Mouse (Mus musculus): ENCODE data around the gene Mgat5. TPM values are rescaled to one million over a fixed set of nuclear protein-coding genes. Genes with fewer than 3 reads are reported as not detected.

Gene Mgat5
- polyA plus RNA-seq, 1 experiment = 2.4 TPM

DNA sequence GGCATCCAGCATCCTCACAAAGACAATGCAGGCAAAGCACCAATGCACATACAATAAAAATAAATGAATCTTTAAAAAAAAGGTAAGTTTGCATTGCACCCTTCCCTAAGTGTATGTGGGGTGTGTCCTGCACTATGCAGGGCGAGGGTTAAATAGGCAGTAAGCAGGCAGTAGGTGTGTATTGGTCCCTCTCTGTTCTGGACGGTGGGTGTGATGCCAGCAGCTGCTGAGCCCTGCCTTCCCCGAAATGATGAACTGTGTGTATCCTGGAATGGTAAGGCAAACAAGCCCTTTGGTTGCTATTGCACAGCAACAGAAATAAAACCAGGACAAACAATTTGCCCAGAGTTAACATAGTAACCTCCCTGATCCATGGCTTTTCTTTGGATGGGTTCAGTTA lies 150.2 kb downstream of the Mgat5 start:
- no peak for TF ChIP-seq FLI1 (IDR thresholded peaks at IDR 0.05; ENCODE audit: low read length)
- TF ChIP-seq GATA1 (IDR thresholded peaks at IDR 0.05; ENCODE audit: borderline replicate concordance, low read length) = no peak

DNA sequence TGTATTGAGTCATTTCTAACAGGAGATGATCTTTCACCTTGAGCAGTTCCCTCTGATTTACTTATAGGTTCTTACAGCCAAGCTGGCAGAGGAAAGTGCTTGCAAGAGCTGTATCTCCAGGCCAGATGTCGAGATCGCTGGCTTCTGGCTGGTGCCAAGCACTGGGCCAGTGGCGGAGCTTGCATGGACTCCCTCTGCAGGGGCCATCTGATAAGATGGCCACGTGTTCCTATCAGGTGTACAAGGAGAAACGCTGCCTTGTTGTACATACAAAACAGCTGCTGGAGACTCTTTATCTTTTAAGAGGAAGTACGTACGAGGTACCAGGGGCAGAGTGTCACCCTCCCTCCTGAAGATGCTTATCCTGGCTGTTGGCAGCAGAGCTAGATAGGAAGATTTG lies 158.8 kb downstream of the Mgat5 start:
- no peaks in the 10 kb centered on the region for H3K27me3 ChIP-seq (replicated peaks)
- 0 out of 2 replicates have a peak, but pooled peaks cover 4% of the 10 kb centered on the region for H3K9me3 ChIP-seq
- H3K4me3 ChIP-seq (replicated peaks) = no peak overlapping the region
- peaks cover 38% of the 10 kb centered on the region for H3K4me1 ChIP-seq
- peaks cover 73% of the 10 kb centered on the region for H3K36me3 ChIP-seq (replicated peaks; ENCODE audit: low read length)
- TF ChIP-seq GATA1 (IDR thresholded peaks at IDR 0.05; ENCODE audit: borderline replicate concordance, low read length) (no peak), FLI1 (IDR thresholded peaks at IDR 0.05; ENCODE audit: low read length) (no peak)

More for the DNA sequence above, 150.2 kb downstream of the Mgat5 start:
- Histone ChIP-seq H3K4me3 (replicated peaks) (no peak overlapping the region), H3K9me3 (no peaks in the 10 kb centered on the region), H3K36me3 (replicated peaks; ENCODE audit: low read length) (peaks cover 29% of the 10 kb centered on the region), H3K27me3 (replicated peaks) (no peaks in the 10 kb centered on the region), H3K4me1 (peaks cover 66% of the 10 kb centered on the region)

DNA sequence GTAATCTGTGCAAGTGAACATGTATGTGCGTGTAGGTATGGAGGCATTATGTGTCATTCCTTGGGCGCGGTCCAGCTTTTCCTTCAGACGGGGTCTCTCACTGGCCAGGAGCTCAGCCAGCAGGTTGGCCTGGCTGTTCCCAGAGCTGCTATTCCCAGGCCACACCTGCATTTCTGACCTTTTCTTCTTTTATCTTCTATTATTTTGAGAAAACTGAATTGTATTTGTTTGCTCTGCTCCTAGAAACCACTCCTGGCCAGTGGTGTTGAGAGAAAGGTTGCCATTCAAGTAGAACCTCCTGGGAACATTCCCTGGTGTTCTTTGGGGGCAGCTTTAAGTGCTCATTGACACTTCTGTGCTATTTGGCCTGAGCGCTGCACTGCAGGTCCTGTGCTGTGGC lies 160.9 kb downstream of the Mgat5 start:
- H3K4me1 ChIP-seq = peaks cover 36% of the 10 kb centered on the region
- H3K9me3 ChIP-seq = 0 out of 2 replicates have a peak, but pooled peaks cover 4% of the 10 kb centered on the region
- H3K36me3 ChIP-seq (replicated peaks; ENCODE audit: low read length) = peaks cover 89% of the 10 kb centered on the region
- H3K4me3 ChIP-seq (replicated peaks) = no peak overlapping the region
- H3K27me3 ChIP-seq (replicated peaks) = no peaks in the 10 kb centered on the region
- TF ChIP-seq GATA1 (IDR thresholded peaks at IDR 0.05; ENCODE audit: borderline replicate concordance, low read length) (no peak), FLI1 (IDR thresholded peaks at IDR 0.05; ENCODE audit: low read length) (no peak)

DNA sequence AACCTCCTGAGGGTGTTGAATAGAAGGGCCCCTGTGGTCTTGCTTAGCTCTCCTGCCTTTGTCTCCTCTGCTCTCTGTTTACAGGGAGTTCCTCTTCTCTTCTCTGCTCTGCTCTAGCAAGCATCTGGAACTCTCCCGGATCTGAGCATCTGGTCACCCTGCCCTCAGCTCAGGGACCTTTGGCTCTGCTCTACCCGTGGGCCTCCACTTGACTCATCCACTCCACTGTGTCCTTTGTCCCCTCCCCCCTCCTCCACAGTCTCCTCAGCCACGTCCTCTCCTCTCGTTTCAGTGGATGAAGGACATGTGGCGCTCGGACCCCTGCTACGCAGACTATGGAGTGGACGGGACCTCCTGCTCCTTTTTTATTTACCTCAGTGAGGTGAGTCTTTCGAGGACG lies 161.3 kb downstream of the Mgat5 start:
- TF ChIP-seq FLI1 (IDR thresholded peaks at IDR 0.05; ENCODE audit: low read length) = no peak
- no peak for TF ChIP-seq GATA1 (IDR thresholded peaks at IDR 0.05; ENCODE audit: borderline replicate concordance, low read length)
- H3K27me3 ChIP-seq (replicated peaks) = no peaks in the 10 kb centered on the region
- 0 out of 2 replicates have a peak, but pooled peaks cover 4% of the 10 kb centered on the region for H3K9me3 ChIP-seq
- H3K4me1 ChIP-seq = peaks cover 36% of the 10 kb centered on the region
- no peak overlapping the region for H3K4me3 ChIP-seq (replicated peaks)
- H3K36me3 ChIP-seq (replicated peaks; ENCODE audit: low read length) = peaks cover 89% of the 10 kb centered on the region

DNA sequence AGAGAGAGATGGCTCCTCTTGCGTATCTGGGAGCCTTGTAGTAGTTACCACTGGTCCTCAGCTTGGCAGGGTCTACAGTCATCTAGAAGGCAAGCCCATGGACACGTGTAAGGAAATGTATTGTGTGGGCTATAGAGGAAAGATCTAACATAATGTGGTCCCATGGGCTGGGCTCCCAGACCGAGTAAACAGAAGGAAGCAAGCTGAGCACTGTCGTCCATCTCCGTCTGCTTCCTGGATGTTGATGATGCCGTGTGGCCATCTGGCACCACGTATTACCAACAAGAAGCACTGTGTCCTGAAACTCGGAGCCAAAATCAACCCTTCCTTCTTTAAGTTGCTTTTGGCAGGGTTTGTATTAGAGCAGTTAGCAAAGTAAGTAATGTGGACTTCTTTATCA lies 163.7 kb downstream of the Mgat5 start:
- no peak overlapping the region for H3K4me3 ChIP-seq (replicated peaks)
- TF ChIP-seq GATA1 (IDR thresholded peaks at IDR 0.05; ENCODE audit: borderline replicate concordance, low read length) = no peak
- no peak for TF ChIP-seq FLI1 (IDR thresholded peaks at IDR 0.05; ENCODE audit: low read length)
- H3K9me3 ChIP-seq = 0 out of 2 replicates have a peak, but pooled peaks cover 4% of the 10 kb centered on the region
- no peaks in the 10 kb centered on the region for H3K27me3 ChIP-seq (replicated peaks)
- peaks cover 29% of the 10 kb centered on the region for H3K4me1 ChIP-seq
- peaks cover 97% of the 10 kb centered on the region for H3K36me3 ChIP-seq (replicated peaks; ENCODE audit: low read length)

DNA sequence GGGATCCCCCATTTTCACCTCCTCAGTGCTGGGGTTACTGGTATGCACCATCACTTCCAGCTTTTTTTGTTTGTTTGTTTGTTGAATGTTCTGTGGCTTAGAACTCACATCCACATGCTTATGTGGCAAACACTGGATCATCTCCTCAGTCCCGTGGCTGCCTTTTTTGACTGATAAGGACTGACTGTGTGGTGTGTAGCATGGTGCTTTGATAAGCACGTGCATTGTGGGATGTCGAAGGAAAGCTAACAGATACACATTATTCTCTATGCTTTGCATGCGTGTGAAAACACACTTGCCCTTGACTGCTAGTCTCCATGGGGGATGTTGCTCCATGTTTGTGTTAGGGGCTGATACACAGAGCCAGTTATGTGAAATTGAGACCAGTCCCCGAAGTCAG lies 164.7 kb downstream of the Mgat5 start:
- Histone ChIP-seq H3K36me3 (replicated peaks; ENCODE audit: low read length) (peaks cover 96% of the 10 kb centered on the region), H3K9me3 (0 out of 2 replicates have a peak, but pooled peaks cover under 1% of the 10 kb centered on the region), H3K4me3 (replicated peaks) (no peak overlapping the region), H3K4me1 (peaks cover 25% of the 10 kb centered on the region), H3K27me3 (replicated peaks) (no peaks in the 10 kb centered on the region)
- TF ChIP-seq GATA1 (IDR thresholded peaks at IDR 0.05; ENCODE audit: borderline replicate concordance, low read length) (no peak), FLI1 (IDR thresholded peaks at IDR 0.05; ENCODE audit: low read length) (no peak)

DNA sequence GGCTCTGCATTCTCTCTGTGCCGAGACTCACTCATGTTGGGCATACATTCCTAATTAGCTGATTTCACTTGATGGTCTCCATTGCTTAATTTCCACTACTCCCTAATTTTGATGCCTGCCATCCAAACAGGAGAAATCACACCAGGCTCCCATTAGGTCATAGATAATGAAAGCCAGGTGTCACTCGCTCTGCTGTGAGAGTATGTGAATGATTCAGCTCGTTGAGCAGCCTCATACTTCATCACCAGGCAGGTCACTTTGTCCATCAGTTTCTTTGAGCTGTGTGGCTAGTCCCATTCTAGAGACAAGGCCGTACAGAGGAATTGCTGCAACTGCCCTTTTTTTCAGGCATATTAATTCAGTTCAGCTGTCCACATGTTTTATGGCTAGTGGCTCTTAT lies 167.3 kb downstream of the Mgat5 start:
- no peaks in the 10 kb centered on the region for H3K27me3 ChIP-seq (replicated peaks)
- TF ChIP-seq GATA1 (IDR thresholded peaks at IDR 0.05; ENCODE audit: borderline replicate concordance, low read length) (no peak), FLI1 (IDR thresholded peaks at IDR 0.05; ENCODE audit: low read length) (no peak)
- no peak overlapping the region for H3K4me3 ChIP-seq (replicated peaks)
- peaks cover 94% of the 10 kb centered on the region for H3K36me3 ChIP-seq (replicated peaks; ENCODE audit: low read length)
- H3K4me1 ChIP-seq = peaks cover 25% of the 10 kb centered on the region
- H3K9me3 ChIP-seq = no peaks in the 10 kb centered on the region

DNA sequence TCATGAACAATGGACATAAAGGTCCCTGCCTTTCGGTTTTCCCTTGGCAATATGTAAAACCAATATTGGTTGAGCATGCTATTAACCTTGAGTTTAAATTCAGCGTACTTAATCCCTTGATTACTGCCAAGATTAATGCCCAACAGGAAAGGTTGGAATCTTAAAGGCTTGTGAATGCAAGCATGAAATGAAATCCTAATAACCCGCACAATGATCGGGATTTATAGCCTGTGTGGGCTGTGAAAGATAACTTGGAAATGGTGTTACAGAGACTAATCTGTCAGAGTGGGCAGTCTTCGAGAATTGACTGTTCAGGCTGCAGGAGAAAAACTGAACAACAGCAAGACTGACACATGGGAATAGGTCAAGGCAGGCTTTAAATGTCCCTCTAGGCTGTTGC lies 168.7 kb downstream of the Mgat5 start:
- H3K27me3 ChIP-seq (replicated peaks) = no peaks in the 10 kb centered on the region
- H3K4me1 ChIP-seq = peaks cover 18% of the 10 kb centered on the region
- peaks cover 92% of the 10 kb centered on the region for H3K36me3 ChIP-seq (replicated peaks; ENCODE audit: low read length)
- no peaks in the 10 kb centered on the region for H3K9me3 ChIP-seq
- TF ChIP-seq GATA1 (IDR thresholded peaks at IDR 0.05; ENCODE audit: borderline replicate concordance, low read length) (no peak), FLI1 (IDR thresholded peaks at IDR 0.05; ENCODE audit: low read length) (no peak)
- H3K4me3 ChIP-seq (replicated peaks) = no peak overlapping the region

DNA sequence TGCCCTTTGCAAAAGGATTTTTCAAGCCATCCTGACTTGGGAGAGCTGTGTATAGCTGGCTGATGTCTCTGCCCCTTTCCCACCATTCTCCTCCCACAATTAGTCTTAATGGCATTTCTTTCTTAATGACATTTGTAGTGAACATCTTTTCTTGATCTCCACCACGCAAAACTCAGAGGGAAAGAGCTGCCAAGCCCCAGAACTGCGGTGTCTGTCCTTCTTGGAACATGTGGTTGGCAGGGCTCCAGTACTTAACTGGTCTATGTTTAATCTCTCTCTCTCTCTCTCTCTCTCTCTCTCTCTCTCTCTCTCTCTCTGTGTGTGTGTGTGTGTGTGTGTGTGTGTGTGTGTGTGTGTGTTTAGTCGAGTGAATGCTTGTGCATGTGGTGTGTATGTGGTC lies 169.3 kb downstream of the Mgat5 start:
- H3K9me3 ChIP-seq = no peaks in the 10 kb centered on the region
- peaks cover 92% of the 10 kb centered on the region for H3K36me3 ChIP-seq (replicated peaks; ENCODE audit: low read length)
- TF ChIP-seq GATA1 (IDR thresholded peaks at IDR 0.05; ENCODE audit: borderline replicate concordance, low read length) (no peak), FLI1 (IDR thresholded peaks at IDR 0.05; ENCODE audit: low read length) (no peak)
- H3K4me1 ChIP-seq = peaks cover 14% of the 10 kb centered on the region
- no peaks in the 10 kb centered on the region for H3K27me3 ChIP-seq (replicated peaks)
- no peak overlapping the region for H3K4me3 ChIP-seq (replicated peaks)

DNA sequence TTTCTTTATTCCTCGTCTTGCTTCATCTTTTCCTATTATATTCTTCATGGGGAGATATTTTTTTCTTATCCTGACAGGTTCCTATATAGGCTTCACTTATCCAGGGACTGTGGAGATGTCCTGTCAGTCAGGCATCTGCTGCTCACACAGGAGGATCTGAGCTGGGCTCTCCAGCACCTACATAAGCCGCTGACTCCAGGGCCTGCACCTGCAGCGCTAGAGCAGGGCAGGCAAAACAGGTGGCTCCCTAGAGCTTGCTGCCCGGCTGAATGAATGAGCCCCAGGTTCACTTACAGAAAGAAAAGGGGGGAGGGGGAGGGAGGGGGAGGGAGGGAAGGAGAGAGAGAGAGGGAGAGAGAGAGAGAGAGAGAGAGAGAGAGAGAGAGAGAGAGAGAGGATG lies 175.3 kb downstream of the Mgat5 start:
- peaks cover 84% of the 10 kb centered on the region for H3K36me3 ChIP-seq (replicated peaks; ENCODE audit: low read length)
- peaks cover 4% of the 10 kb centered on the region; the same call in 1 of the 2 replicates for H3K4me1 ChIP-seq
- no peak for TF ChIP-seq GATA1 (IDR thresholded peaks at IDR 0.05; ENCODE audit: borderline replicate concordance, low read length)
- TF ChIP-seq FLI1 (IDR thresholded peaks at IDR 0.05; ENCODE audit: low read length) = no peak
- no peaks in the 10 kb centered on the region for H3K27me3 ChIP-seq (replicated peaks)
- H3K4me3 ChIP-seq (replicated peaks) = no peak overlapping the region
- no peaks in the 10 kb centered on the region for H3K9me3 ChIP-seq
